Mouse (Mus musculus): ENCODE results near the gene AL732309.1. TPM values are rescaled to one million over a fixed set of nuclear protein-coding genes. Genes with fewer than 3 reads are reported as not detected.

The AL732309.1 gene
- polyA plus RNA-seq, 1 experiment from 2014 or later, result 4.5 TPM

GRCm38 (mm10) chr2:25271827-25272511 lies 25.3 kb upstream of the AL732309.1 start, which contains the start of the genes Ssna1 and Anapc2:
Gene Ssna1 (minus strand): TSS chr2:25272438.
Gene Anapc2 (plus strand): TSS chr2:25272478.
- peak; percentile 97 for ATAC-seq (ENCODE audit: low read depth)
- H3K27ac ChIP-seq (ENCODE audit: low read length), result peak within 1 kb of the TSS; percentile 82
- WGBS, result under 1% methylated on average over 54 of the region's 55 CpGs
- peaks cover 24% of the 10 kb centered on the region for H3K36me3 ChIP-seq (ENCODE audit: control insufficient read depth, insufficient read depth, low read length)
- no peaks in the 10 kb centered on the region for H3K9me3 ChIP-seq (ENCODE audit: control insufficient read depth, low read length)
- peak within 1 kb of the TSS; percentile 79 for H3K4me3 ChIP-seq (ENCODE audit: low read length)
- peak within 1 kb of the TSS; percentile 88 for H3K4me2 ChIP-seq (ENCODE audit: low read depth, low read length)
- H3K4me1 ChIP-seq (replicated peaks; ENCODE audit: control insufficient read depth, insufficient read depth, low read length), result peaks cover 16% of the 10 kb centered on the region
- H3K9ac ChIP-seq (ENCODE audit: low read length), result peak within 1 kb of the TSS; percentile 89
- no peaks in the 10 kb centered on the region for H3K27me3 ChIP-seq (ENCODE audit: control insufficient read depth, insufficient read depth, low read depth, low read length)

- H3K4me1 ChIP-seq (replicated peaks; ENCODE audit: control insufficient read depth, insufficient read depth, low read length), result peaks cover 36% of the 10 kb centered on the region
- H3K9ac ChIP-seq (ENCODE audit: low read length), result no peak overlapping the region
Observed at GRCm38 (mm10) chr2:25267746-25268309, 21.2 kb upstream of the AL732309.1 start.

GRCm38 (mm10) chr2:25267241-25267640 lies 20.6 kb upstream of the AL732309.1 start:
- Histone ChIP-seq H3K9me3 (ENCODE audit: control insufficient read depth, low read length) (no peaks in the 10 kb centered on the region), H3K4me2 (ENCODE audit: low read depth, low read length) (no peak overlapping the region), H3K4me3 (ENCODE audit: low read length) (no peak overlapping the region), H3K36me3 (ENCODE audit: control insufficient read depth, insufficient read depth, low read length) (peaks cover 3% of the 10 kb centered on the region; the same call in 1 of the 2 replicates), H3K27me3 (ENCODE audit: control insufficient read depth, insufficient read depth, low read depth, low read length) (peaks cover 5% of the 10 kb centered on the region), H3K27ac (ENCODE audit: low read length) (no peak overlapping the region), H3K4me1 (replicated peaks; ENCODE audit: control insufficient read depth, insufficient read depth, low read length) (peaks cover 36% of the 10 kb centered on the region), H3K9ac (ENCODE audit: low read length) (no peak overlapping the region)
- no peak for ATAC-seq (ENCODE audit: low read depth)

More at GRCm38 (mm10) chr2:25267746-25268309, 21.2 kb upstream of the AL732309.1 start:
- no peak overlapping the region for H3K4me2 ChIP-seq (ENCODE audit: low read depth, low read length)
- H3K9me3 ChIP-seq (ENCODE audit: control insufficient read depth, low read length), result no peaks in the 10 kb centered on the region
- no peak overlapping the region for H3K27ac ChIP-seq (ENCODE audit: low read length)
- ATAC-seq (ENCODE audit: low read depth), result no peak
- peaks cover 5% of the 10 kb centered on the region for H3K27me3 ChIP-seq (ENCODE audit: control insufficient read depth, insufficient read depth, low read depth, low read length)
- H3K4me3 ChIP-seq (ENCODE audit: low read length), result no peak overlapping the region
- peaks cover 3% of the 10 kb centered on the region; the same call in 1 of the 2 replicates for H3K36me3 ChIP-seq (ENCODE audit: control insufficient read depth, insufficient read depth, low read length)
- 63% methylated on average over 4 of the region's 4 CpGs for WGBS

- 35% methylated on average over 2 of the region's 2 CpGs for WGBS
- no peak overlapping the region for H3K27ac ChIP-seq (ENCODE audit: low read length)
Observed at GRCm38 (mm10) chr2:25266720-25267119, 20.1 kb upstream of the AL732309.1 start.

GRCm38 (mm10) chr2:25265897-25266656 lies 19.4 kb upstream of the AL732309.1 start:
- H3K9me3 ChIP-seq (ENCODE audit: control insufficient read depth, low read length), result no peaks in the 10 kb centered on the region
- peaks cover 3% of the 10 kb centered on the region; the same call in 1 of the 2 replicates for H3K36me3 ChIP-seq (ENCODE audit: control insufficient read depth, insufficient read depth, low read length)
- WGBS, result 61% methylated on average over 6 of the region's 6 CpGs
- no peak overlapping the region for H3K27ac ChIP-seq (ENCODE audit: low read length)
- H3K4me2 ChIP-seq (ENCODE audit: low read depth, low read length), result 0 out of 2 replicates have a peak overlapping the region, but pooled peaks have one; percentile 8
- no peak for ATAC-seq (ENCODE audit: low read depth)
- H3K27me3 ChIP-seq (ENCODE audit: control insufficient read depth, insufficient read depth, low read depth, low read length), result peaks cover 5% of the 10 kb centered on the region
- H3K4me1 ChIP-seq (replicated peaks; ENCODE audit: control insufficient read depth, insufficient read depth, low read length), result peaks cover 34% of the 10 kb centered on the region
- no peak overlapping the region for H3K4me3 ChIP-seq (ENCODE audit: low read length)
- H3K9ac ChIP-seq (ENCODE audit: low read length), result peak overlapping the region; percentile 26; the same call in 1 of the 2 replicates

More at GRCm38 (mm10) chr2:25266720-25267119, 20.1 kb upstream of the AL732309.1 start:
- H3K36me3 ChIP-seq (ENCODE audit: control insufficient read depth, insufficient read depth, low read length), result peaks cover 3% of the 10 kb centered on the region; the same call in 1 of the 2 replicates
- ATAC-seq (ENCODE audit: low read depth), result no peak
- peaks cover 5% of the 10 kb centered on the region for H3K27me3 ChIP-seq (ENCODE audit: control insufficient read depth, insufficient read depth, low read depth, low read length)
- no peaks in the 10 kb centered on the region for H3K9me3 ChIP-seq (ENCODE audit: control insufficient read depth, low read length)
- H3K9ac ChIP-seq (ENCODE audit: low read length), result no peak overlapping the region
- H3K4me1 ChIP-seq (replicated peaks; ENCODE audit: control insufficient read depth, insufficient read depth, low read length), result peaks cover 39% of the 10 kb centered on the region
- H3K4me2 ChIP-seq (ENCODE audit: low read depth, low read length), result no peak overlapping the region
- no peak overlapping the region for H3K4me3 ChIP-seq (ENCODE audit: low read length)

- no peak for ATAC-seq (ENCODE audit: low read depth)
- H3K36me3 ChIP-seq (ENCODE audit: control insufficient read depth, insufficient read depth, low read length), result peaks cover 2% of the 10 kb centered on the region; the same call in 1 of the 2 replicates
- H3K9ac ChIP-seq (ENCODE audit: low read length), result no peak overlapping the region
- 0 out of 2 replicates have a peak overlapping the region, but pooled peaks have one; percentile 10 for H3K4me2 ChIP-seq (ENCODE audit: low read depth, low read length)
- no peaks in the 10 kb centered on the region for H3K9me3 ChIP-seq (ENCODE audit: control insufficient read depth, low read length)
- peaks cover 5% of the 10 kb centered on the region for H3K27me3 ChIP-seq (ENCODE audit: control insufficient read depth, insufficient read depth, low read depth, low read length)
- peaks cover 32% of the 10 kb centered on the region for H3K4me1 ChIP-seq (replicated peaks; ENCODE audit: control insufficient read depth, insufficient read depth, low read length)
- no peak overlapping the region for H3K27ac ChIP-seq (ENCODE audit: low read length)
- no peak overlapping the region for H3K4me3 ChIP-seq (ENCODE audit: low read length)
- 66% methylated on average over 3 of the region's 3 CpGs for WGBS
Observed at GRCm38 (mm10) chr2:25264851-25265250, 18.2 kb upstream of the AL732309.1 start.

GRCm38 (mm10) chr2:25264286-25264660 lies 17.6 kb upstream of the AL732309.1 start:
- H3K4me3 ChIP-seq (ENCODE audit: low read length), result no peak overlapping the region
- no peak for ATAC-seq (ENCODE audit: low read depth)
- 65% methylated on average over 5 of the region's 5 CpGs for WGBS
- H3K27me3 ChIP-seq (ENCODE audit: control insufficient read depth, insufficient read depth, low read depth, low read length), result peaks cover 5% of the 10 kb centered on the region
- peaks cover 32% of the 10 kb centered on the region for H3K4me1 ChIP-seq (replicated peaks; ENCODE audit: control insufficient read depth, insufficient read depth, low read length)
- H3K27ac ChIP-seq (ENCODE audit: low read length), result no peak overlapping the region
- no peak overlapping the region for H3K9ac ChIP-seq (ENCODE audit: low read length)
- no peaks in the 10 kb centered on the region for H3K9me3 ChIP-seq (ENCODE audit: control insufficient read depth, low read length)
- no peaks in the 10 kb centered on the region for H3K36me3 ChIP-seq (ENCODE audit: control insufficient read depth, insufficient read depth, low read length)
- no peak overlapping the region for H3K4me2 ChIP-seq (ENCODE audit: low read depth, low read length)

GRCm38 (mm10) chr2:25263623-25264285 lies 17.1 kb upstream of the AL732309.1 start:
- peak overlapping the region; percentile 89 for H3K4me3 ChIP-seq (ENCODE audit: low read length)
- peak overlapping the region; percentile 77 for H3K9ac ChIP-seq (ENCODE audit: low read length)
- H3K4me2 ChIP-seq (ENCODE audit: low read depth, low read length), result peak overlapping the region; percentile 98
- WGBS, result 22% methylated on average over 12 of the region's 12 CpGs
- no peaks in the 10 kb centered on the region for H3K36me3 ChIP-seq (ENCODE audit: control insufficient read depth, insufficient read depth, low read length)
- H3K27ac ChIP-seq (ENCODE audit: low read length), result no peak overlapping the region
- H3K9me3 ChIP-seq (ENCODE audit: control insufficient read depth, low read length), result no peaks in the 10 kb centered on the region
- H3K27me3 ChIP-seq (ENCODE audit: control insufficient read depth, insufficient read depth, low read depth, low read length), result peaks cover 5% of the 10 kb centered on the region
- peaks cover 32% of the 10 kb centered on the region for H3K4me1 ChIP-seq (replicated peaks; ENCODE audit: control insufficient read depth, insufficient read depth, low read length)
- ATAC-seq (ENCODE audit: low read depth), result no peak

Data from lung, embryonic 16.5 days (tissue).